Mouse (Mus musculus): ENCODE data around the gene Vmn1r4.

GRCm38 (mm10) chr6:56888561-56888960 is 35.3 kb upstream of the Vmn1r4 start:
- TF ChIP-seq POLR2A (IDR thresholded peaks at IDR 0.05; ENCODE audit: low read depth, low read length) (no peak), CTCF (conservative IDR thresholded peaks at IDR 0.05; ENCODE audit: insufficient read depth, insufficient read length, low read depth, low read length) (no peak)

Data from kidney, adult 2 months (tissue).